Mouse (Mus musculus): ENCODE results near the gene Pbx3.

Gene Pbx3

DNA sequence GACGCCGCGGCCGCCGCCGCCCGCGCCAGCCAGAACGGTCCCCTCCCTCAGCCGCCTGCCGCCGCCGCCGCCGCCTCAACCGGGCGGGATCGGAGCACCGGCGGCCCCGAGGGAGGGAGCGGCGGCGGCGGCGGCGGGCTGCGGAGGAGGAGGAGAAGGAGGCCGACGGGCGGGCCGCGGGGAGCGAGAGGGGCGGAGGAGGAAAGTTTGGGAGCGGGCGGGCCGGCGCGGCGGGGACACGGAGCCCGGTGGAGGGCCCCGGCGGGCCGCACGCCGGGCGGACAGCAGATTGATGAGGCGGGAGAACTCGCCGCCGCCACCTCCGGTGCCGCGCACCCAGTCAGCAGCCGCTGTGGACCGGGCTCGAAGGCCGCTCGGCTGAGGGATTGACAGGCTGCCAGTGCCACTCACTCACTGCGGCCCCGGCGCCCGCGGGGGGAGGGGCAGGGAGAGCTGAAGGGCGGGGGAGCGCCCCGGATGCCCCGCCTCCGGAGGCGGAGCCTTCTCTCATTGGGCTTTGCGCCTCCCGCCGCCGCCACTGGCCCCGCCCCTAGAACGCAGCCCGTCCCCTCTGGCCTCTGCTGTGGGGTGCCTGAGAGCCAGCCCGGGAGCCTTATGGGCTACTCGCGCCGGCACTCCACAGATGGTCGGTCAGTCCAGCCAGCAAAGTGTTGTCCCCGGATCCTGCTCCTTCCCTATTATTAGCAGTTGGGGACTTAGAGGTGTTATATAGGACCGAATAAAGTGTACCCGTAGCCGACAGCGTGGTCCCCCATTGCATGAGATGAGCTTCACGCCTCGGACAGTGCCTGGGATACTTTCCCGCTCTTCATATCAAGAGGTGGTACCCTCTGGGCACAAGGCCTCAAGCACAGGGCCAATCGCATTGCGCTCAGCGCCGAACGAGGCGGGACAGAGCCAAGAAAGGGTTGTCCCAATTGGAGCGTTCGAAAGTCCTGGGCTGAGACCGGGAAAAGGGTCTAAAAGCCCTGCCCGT is at the start of gene Pbx3:
Pbx3 (minus strand) TSS at position 838 of the 997 bp plus-strand sequence.
- peak; percentile 99 for DNase-seq (ENCODE audit: low spot score in 2 of 2)

DNA sequence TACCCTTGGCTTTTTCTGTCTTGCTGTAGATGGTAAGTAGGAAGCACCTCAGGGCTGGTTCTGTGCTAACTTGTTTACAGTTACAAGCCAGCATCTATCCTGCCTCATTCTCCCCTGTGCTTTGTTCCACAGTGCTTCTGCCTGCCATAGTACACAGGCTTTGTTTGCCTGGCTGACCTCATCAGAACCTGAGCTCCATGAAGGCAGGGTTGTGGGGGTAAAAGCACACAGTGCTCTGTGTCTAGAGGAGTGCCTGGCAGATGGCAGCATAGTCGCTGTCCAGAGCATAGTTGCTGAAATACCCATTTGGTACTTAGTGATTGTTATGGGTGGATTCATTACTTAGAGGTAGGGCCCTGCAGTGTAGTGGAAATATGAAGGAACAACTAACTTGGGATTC is 47.3 kb upstream of the Pbx3 start:
- no peak for DNase-seq (ENCODE audit: low spot score in 2 of 2)

DNA sequence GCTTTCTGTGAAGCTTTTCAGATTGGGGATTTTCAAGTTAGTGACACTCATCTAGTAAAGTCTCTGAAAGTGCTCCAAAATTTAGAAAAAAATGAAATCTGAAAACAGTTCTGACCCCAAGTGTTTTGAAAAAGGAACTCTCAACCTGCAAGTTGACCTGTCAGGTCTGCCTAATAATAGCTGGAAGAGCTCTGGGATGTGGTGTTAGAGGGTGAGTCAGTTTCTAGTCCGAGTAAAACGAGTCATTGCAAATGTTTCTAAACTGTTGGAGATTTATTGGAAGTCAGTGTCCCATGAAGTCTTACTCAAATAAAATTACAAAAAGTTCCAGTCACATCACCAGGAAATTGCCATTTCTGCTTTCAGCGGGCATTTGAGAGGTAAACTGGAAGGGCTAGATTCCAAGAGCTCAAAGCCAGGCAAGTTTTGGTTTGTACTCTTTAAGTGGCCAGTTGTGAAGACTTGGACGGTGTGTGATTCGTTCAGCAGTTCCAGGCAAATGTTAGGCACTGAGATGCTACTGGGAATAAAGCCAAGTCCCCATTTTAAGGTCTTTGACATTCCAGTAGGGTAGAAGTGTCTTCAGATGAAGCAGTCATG is 36.9 kb upstream of the Pbx3 start:
- DNase-seq (ENCODE audit: low spot score in 2 of 2) = no peak

DNA sequence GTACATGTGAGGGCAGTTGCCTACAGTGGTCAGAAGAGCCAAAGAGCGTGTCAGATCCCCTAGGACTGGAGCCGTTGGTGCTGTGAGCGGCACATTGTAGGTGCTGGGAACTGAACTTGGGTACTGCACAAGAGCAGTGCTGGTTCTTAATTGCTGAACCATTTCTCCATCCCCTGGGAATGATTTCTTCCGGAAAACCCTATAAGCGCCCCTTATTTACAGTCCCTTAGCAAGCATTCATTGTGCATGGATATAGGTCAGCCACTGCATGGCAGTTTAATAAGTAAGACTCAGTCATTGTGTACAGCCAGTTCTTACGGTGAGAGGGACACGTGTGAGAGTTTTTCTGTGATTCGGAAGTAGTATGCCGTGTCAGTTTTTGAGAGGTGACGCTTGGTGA is 35.4 kb upstream of the Pbx3 start:
- no peak for DNase-seq (ENCODE audit: low spot score in 2 of 2)

DNA sequence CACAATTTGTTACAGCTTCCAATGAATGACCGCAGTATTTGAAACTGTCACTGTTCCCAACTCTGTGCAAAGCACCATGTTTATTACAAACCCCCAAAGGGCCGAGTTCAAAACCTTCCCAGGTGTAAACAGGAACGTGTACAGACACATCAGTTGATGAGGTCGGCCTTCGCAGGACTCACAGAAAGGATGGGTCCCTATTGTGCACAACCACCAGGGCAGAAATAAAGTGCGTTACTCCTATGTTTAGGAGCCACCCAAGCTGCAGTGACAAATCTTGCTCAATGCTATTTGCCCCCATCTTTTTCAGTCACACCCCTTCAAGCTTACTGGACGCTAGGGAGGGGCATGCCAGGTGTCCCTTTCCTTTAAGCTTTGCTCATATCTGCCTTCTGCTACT is 34.7 kb upstream of the Pbx3 start:
- no peak for DNase-seq (ENCODE audit: low spot score in 2 of 2)

DNA sequence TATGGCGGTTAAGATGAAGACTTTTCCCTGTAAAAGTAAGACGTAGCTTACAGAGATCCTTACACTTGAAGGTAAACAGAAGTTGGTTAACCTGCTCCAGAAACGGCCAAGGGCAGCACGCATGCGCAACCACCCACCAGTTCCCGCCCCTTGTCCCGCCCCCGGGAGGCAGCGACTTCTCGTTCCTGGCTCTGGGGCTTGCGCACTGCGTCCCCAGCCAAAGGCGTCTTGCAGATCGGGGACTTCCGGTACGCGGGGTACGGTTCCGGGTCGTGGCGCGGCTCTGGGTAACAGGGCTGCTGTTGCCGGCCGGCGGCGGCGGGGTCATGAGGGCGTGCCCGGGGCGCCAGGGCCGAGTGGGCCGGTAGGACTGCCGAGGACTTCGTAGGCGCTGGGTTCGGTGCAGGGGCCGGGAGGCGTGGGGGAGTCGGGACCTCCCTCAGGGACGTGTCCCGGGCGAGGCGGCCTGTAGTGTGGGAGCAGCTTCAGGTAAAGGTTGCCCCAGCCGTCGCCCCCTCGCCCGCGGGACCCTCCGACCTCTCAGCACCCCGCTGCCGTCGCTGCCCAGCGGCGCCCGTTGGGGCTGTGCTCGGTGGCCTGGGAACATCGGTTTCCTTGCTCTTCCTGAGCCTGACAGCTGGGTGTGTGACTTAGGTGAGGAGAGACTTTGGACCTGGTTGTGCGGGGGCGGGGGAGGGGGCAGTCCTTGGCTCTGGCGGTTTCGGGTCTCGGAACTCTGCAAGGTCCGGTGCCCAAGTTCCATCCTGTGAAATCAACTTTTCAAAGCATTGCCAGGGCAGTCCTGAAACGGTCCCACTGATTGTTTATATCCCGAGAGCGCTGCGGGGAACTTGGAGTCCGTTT is 33.9 kb upstream of the Pbx3 start, which contains the start of gene Mapkap1:
Mapkap1 (plus strand) TSS at position 171 of the 864 bp plus-strand sequence.
- peak; percentile 98 to 99 for DNase-seq (ENCODE audit: low spot score in 2 of 2)

DNA sequence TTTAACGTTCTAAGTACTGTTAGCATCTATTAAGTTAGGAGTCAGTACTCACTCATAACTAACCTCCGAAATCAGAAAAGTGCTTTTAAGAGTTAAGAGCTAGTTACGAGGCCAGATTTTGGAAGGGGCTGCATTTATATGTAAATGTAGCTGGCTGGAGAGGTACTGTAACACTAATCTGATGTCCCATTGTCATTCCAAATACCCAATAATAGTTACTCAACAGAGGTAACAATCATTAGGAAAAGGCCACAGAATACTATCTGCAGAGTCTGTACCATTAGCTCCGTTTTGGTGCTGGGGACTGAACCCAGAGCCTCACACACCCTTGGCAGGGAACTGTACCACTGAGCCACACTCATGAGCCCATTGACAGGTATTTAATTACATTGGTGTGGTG is 26.6 kb upstream of the Pbx3 start:
- no peak for DNase-seq (ENCODE audit: low spot score in 2 of 2)

DNA sequence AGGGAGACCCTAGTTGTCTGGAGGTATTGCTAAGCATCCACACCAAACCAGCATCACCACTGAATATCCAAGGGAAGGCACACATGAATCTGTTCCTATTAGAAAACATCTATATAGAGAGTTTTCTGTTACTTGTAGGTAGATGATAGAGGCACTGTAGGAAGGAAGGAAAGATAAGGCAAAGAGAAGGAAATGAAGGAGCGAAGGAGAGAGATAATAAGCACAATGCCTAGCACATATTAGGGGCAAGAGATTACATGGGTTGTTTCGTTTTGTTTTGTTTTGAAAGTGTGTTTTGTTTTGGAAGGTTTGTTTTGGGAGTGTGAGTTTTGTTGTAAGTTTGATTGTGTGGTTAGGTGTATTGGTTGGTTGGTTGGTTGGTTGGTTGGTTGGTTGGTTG is 6.0 kb upstream of the Pbx3 start:
- no peak for DNase-seq (ENCODE audit: low spot score in 2 of 2)

DNA sequence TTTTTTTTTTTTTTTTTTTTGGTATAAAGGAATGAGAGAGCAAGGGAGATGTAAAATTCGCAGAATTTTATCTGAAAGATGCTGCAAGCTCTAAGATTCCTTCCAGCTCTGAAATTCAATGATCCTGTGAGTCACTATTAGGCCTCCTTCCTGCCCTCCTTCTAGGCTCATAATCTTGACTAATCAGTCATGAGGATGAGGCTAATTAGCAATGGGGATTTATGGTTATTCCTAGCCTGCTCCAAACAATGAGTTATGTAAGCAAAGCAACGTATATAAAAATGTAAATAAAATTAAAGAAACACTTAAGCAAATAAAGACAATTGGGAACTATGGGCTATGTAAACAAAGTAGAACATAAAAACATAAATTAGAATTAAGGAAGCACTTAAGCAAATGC is 1.4 kb upstream of the Pbx3 start:
- DNase-seq (ENCODE audit: low spot score in 2 of 2) = no peak

DNA sequence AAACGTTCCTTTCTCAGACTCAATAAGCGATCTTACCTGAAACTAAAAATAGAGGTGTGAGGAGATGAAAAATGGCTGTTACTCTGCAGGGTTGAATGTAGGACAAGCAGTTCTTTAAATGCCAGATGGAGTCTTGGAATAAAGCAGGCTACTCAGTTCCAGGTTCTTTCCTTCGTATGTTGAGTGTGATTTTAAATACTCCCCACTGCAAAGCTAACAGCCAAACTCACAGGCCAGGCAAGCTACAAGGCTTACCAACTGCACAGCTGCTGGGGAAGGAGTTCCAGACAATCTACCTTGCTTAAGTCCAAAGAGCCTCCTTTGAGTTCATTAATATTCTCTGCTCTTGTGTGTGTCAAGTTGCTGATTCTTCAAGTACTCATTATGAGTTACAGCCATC is 944 bp upstream of the Pbx3 start:
- no peak for DNase-seq (ENCODE audit: low spot score in 2 of 2)

DNA sequence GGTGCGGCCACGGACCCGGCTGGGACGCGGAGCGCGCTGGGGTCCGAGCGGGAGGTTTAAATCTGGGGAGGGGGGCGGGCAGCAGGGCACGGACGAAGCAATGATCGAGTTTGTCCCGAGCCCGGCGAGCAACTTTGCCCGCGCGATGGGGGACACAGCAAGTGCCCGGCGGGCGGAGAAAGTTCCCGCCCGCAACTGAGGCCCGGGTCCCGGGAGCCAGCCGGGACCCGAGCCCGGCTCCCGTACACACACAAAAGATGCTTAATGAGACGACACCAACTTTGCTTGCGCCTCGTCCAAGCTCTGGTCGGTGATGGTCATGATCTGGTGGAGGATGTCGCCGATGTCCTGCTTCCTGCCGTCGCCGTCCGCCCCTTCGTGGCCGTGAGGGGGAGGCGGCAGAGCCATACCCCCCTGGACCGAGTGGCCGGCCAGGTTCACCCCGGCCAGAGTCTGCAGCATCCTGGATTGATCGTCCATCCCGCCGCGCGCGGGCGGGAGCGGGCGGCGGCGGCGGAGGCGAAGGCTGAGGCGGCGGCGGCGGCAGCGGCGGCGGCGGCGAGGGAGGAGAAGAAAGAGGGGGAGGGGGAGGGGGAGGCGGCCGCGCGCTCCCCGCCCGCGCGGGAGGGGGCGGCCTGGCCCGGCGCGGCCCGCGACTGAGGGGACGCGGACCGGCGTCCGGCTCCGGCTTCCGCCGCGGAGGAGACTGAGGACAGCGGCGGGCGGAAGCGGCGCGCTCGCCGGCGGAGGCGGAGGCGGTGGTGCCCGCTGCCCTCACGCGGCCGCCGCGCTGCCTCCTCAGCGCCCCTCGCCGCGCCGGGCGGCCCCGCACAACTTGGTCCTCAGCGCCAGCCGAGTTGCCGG is 1.3 kb downstream of the Pbx3 start:
- peak; percentile 48 to 81 for DNase-seq (ENCODE audit: low spot score in 2 of 2)

DNA sequence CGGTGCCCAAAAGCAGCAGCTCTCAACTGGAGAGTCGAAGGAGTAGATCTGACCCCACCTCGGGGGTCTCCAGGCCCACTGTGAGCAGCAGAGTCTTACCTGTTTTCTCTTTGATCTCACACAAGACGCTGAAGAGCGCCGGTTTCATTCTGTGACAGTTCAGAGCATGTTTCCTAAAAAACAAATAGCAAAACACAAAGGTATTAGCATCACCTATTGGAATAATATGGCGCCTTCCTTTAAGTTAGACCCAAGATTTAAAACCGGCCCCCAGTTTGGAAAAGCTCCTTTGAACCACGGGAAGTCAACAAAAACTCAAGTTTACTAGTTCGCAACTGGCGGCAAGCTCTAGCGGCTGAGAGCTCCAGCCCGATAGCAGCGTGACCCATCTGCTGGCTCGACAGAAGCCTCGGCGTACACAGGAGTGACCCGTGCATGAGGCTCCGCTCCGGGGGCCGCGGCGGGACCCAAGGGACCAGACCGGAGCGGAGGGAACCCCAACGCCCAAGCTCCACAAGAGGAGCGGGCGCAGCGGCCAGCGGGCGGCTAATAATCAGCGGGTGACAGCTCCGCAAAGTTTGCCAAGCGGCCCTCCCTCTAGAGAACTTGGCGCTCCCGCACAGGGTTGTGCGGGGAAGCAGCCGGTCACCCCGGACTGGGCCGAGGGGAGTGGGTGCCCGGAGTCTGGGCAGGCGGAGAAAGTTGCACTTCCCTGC is 2.1 kb downstream of the Pbx3 start:
- peak; percentile 54 to 83 for DNase-seq (ENCODE audit: low spot score in 2 of 2)

DNA sequence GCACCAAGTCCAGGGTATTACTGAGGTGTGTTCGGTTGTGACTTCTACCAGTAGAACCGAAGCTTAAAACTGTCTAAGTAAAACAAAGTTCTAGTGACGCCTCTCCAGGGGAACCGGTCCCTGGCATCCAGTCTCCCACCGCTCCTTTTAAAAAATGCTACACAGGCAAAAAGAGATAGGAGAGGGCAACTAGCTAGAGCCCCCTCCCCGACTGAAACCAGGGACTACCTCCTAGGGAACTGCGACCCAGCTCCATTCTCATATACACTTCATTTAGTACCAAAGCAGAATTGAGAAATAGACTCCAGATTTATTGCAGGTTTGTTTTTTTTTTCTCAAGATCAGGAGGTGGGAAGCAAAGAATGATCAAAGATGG is 2.6 kb downstream of the Pbx3 start:
- no peak for DNase-seq (ENCODE audit: low spot score in 2 of 2)

DNA sequence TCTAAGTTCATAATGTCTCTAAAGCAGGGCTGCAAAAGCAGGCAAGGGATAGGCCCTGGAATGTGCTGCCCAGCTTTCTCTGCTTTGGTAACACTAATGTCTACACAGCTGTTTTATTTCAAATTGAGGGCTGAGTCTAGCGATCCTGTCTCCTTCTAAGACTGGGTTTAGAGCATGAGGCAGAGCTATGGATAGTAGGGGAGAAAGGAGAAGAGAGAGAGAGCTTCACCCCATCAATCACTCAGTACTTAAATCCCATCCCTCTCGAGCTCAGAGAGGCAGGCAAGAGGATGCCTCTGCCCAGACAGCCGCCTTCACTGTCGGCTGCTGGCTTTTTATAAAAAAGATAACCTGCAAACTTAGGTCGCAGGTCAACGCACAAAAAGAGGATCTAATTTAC is 4.5 kb downstream of the Pbx3 start:
- no peak for DNase-seq (ENCODE audit: low spot score in 2 of 2)

DNA sequence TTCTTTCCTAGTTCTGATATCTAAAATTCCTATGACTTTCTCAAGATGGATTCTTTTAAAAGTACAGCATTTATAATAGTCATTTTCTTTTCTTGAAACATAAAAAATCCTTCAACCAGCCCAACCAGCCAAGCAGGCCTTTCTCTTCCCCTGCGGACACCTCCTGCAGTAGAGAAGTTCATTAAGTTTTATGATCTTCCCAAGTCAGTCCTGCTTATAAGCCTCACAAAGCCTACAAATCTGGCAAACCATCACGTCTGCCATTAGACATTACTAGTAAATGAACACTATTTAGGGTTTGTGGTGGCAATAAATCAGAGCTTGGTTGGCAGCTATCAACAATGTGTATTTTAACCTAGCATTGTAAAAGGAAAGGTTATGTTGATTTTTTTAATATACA is 5.9 kb downstream of the Pbx3 start:
- DNase-seq (ENCODE audit: low spot score in 2 of 2) = no peak

DNA sequence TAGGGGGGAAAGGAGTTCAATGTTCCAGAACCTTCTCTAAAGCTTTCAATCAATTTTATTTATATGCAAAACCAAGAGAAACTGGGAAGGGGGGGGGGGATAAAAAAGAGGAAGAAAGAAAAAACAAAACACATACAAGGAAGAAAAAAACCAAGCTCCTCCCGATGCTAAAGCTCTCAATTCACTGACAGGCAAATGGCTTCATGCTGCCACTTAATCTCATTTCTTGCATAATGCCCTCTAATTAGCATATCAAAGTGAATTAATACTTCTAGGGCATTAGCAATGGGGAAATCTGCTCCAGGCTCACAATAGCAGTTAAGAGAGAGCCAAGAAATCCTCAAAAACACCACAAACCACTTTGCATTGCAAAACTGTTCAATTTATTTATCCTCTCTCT is 9.3 kb downstream of the Pbx3 start:
- no peak for DNase-seq (ENCODE audit: low spot score in 2 of 2)

DNA sequence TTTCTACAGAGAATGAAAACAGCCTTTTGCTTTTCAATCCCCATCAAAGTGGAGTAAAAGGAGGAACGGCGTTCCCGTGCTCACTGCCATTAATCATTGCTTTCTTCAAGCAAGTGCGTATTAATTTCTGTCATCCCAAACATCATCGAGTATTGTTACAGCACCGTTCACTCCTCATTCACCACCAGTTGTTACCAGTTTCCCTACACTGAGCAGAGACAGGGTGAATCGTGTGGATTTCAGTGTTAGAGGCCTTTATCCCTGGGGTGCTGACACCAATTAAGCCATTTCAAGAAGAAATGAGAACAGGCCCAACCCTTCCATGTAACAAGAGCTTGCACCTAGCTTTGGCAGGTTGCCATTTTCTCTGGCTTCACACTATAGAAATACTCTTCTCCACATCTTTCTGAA is 17.1 kb downstream of the Pbx3 start:
- DNase-seq (ENCODE audit: low spot score in 2 of 2) = no peak

DNA sequence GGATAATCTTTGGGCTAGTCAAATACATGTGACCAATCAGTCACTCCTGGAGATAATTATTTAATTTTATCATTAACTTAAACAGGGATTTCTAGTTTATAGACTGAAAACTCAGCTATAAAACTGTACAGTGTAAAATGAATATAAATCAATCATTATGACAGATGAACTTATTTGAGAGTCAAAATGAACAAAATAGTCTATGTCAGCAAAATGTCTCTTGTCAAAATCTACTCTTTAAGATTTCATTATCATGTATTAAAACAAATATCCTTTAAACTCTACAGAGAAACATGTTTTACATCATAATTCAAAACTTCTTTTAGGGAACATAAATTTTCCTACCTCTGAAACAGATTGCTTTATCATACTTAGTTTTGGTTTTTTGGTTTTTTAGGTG is 20.9 kb downstream of the Pbx3 start:
- no peak for DNase-seq (ENCODE audit: low spot score in 2 of 2)

DNA sequence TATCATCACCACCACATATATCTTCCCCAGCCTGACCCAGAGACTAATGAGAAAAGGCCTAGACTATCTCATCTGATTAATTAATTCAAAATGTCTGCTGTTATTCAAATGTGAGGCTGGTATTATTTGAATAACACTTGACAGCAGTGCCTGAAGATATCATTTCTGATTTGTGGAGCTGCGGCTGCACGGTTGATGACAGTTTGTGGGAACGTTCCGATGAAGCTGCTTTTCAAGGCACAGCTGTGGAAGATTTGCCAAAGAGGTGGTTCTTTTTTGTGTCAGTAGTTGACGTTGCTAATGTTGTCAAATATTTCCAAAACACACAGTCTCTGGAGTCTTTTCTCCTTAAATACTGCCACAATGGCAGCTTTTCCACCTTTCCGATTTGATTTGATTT is 25.8 kb downstream of the Pbx3 start:
- no peak for DNase-seq (ENCODE audit: low spot score in 2 of 2)

DNA sequence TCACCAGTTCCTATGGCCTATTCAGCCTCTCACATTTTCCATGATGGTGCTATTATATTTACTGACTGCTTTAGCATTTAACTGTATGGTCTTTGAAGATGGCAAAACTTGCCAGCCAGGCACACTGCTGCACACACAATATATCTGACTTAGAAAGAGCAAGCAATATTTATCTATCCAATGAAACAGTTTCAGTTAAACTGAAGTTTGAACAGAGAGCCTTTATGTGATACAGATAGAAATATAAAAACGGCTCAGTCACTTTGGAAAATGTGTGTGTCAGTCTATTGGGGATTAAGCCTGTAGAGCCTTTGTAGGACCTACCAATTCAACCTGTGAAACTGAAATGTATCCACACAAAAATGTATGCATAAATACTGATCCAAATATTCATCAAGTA is 74.3 kb downstream of the Pbx3 start:
- DNase-seq (ENCODE audit: low spot score in 2 of 2) = no peak

DNA sequence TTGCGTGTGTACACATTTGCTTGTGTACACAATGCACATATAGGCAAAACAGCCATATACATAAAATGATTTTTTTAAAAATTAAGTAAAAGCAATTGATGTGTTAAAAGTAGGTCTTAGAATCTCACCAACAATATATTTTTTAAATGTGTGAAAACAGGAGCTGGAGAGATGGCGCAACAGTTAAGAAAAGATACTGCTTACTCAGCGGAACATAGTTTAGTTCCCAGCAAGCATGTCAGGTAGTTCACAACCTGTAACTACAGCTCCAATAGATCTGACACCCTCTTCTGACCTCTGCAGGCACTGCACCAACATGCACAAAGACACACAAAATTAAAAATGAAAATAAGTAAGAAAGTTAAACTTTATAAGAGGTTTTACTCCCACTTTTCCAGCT is 74.7 kb downstream of the Pbx3 start:
- DNase-seq (ENCODE audit: low spot score in 2 of 2) = no peak
